Mouse (Mus musculus): ENCODE measurements around the gene Hip1r. TPM values are rescaled to one million over a fixed set of nuclear protein-coding genes. Genes with fewer than 3 reads are reported as not detected.
A peak's percentile ranks its signal among the peaks of the same experiment; 100 is the strongest.

Hip1r gene
- 13.8 and 14.5 TPM in 2 replicates for polyA plus RNA-seq (2015; fragmentation: Nextera tagmentation; extraction: Ambion mirVana)

DNA sequence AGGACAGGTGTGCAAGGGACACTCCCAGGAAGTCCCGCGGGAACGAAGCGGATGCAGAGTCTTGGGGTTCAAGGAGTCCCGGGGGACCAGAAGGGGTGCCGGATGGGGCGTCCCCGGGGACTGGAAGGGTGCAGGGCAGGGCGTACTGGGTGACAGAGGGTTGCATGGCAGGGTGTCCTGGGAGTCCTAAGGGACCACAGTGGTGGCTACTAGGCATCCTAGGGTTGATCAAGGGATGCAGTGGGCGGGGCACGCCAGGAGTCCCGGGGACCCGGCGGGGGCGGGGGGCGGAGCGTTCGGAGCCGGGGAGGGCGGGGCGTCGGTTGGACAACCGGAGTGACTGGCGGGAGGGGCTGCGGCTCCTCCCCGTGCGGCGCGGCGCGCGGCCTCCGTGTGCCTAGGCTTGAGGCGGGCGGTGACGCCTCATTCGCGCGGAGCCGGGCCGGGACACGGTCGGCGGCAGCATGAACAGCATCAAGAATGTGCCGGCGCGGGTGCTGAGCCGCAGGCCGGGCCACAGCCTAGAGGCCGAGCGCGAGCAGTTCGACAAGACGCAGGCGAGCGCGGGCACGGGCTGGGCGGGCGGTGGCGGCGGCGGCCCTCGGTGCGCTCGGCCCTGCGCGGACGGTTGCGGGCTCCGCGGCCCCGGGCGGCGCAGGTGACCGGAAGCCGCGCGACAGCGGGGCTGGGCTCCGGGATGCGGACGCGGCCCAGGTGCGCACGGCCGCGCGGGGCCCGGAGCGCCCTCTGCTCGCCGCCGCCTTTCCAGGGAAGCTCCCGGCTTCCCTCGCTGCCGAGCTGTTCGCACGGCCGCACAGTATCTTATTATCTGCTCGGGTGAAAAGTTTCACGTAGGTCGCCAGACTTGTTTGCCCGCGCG lies at the start of gene Hip1r:
Gene Hip1r (plus strand): TSS at position 330 of the 880 bp plus-strand sequence.
- Histone ChIP-seq H3K9me3 (ENCODE audit: control insufficient read depth, low read length) (no peaks in the 10 kb centered on the region), H3K27me3 (ENCODE audit: control insufficient read depth, insufficient read depth, low read depth, low read length) (peaks cover 11% of the 10 kb centered on the region), H3K4me2 (ENCODE audit: low read depth, low read length) (peak within 1 kb of the TSS; percentile 95), H3K4me3 (ENCODE audit: low read length) (peak within 1 kb of the TSS; percentile 76), H3K4me1 (replicated peaks; ENCODE audit: control insufficient read depth, insufficient read depth, low read length) (peaks cover 19% of the 10 kb centered on the region), H3K36me3 (ENCODE audit: control insufficient read depth, insufficient read depth, low read length) (no peaks in the 10 kb centered on the region), H3K9ac (ENCODE audit: low read length) (peak within 1 kb of the TSS; percentile 75), H3K27ac (ENCODE audit: low read length) (peak within 1 kb of the TSS; percentile 55)
- ATAC-seq (ENCODE audit: low read depth) = peak; percentile 76
- 1% methylated on average over 68 of the region's 106 CpGs for WGBS

DNA sequence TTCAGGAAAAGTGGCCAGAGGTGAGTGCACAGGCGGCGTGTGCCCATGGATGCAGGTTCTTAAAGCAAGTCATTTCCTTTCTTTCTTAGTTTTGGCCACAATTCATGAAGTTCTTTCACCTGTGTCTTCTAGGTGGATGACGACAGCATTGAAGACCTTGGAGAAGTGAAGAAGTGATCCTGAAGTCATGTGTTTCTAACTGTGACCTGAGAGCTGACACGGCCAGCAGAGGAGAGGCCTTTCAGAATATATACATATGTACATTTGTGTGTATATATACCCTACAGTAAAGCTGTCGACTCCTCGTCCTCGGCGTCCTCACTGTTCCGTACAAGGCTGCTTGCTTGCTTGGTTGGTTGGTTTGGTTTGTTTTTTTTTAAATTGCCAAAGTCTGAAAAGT lies 46.3 kb upstream of the Hip1r start, which contains the start of gene Gm43518:
Gene Gm43518 (plus strand): TSS at position 301 of the 400 bp plus-strand sequence.
- Histone ChIP-seq H3K27me3 (ENCODE audit: control insufficient read depth, insufficient read depth, low read depth, low read length) (no peaks in the 10 kb centered on the region), H3K9ac (ENCODE audit: low read length) (no peak within 1 kb of the TSS), H3K27ac (ENCODE audit: low read length) (no peak within 1 kb of the TSS), H3K4me1 (replicated peaks; ENCODE audit: control insufficient read depth, insufficient read depth, low read length) (peaks cover 4% of the 10 kb centered on the region), H3K4me2 (ENCODE audit: low read depth, low read length) (no peak within 1 kb of the TSS), H3K4me3 (ENCODE audit: low read length) (no peak within 1 kb of the TSS), H3K9me3 (ENCODE audit: control insufficient read depth, low read length) (no peaks in the 10 kb centered on the region), H3K36me3 (ENCODE audit: control insufficient read depth, insufficient read depth, low read length) (peaks cover 30% of the 10 kb centered on the region)
- WGBS = 90% methylated on average over 9 of the region's 9 CpGs
- no peak for ATAC-seq (ENCODE audit: low read depth)

- H3K27me3 ChIP-seq (ENCODE audit: control insufficient read depth, insufficient read depth, low read depth, low read length) = no peaks in the 10 kb centered on the region
- peaks cover 4% of the 10 kb centered on the region for H3K4me1 ChIP-seq (replicated peaks; ENCODE audit: control insufficient read depth, insufficient read depth, low read length)
- WGBS = under 1% methylated on average over 56 of the region's 56 CpGs
- peaks cover 18% of the 10 kb centered on the region; the same call in 1 of the 2 replicates for H3K36me3 ChIP-seq (ENCODE audit: control insufficient read depth, insufficient read depth, low read length)
- H3K9me3 ChIP-seq (ENCODE audit: control insufficient read depth, low read length) = no peaks in the 10 kb centered on the region
- peak within 1 kb of the TSS; percentile 92 for H3K27ac ChIP-seq (ENCODE audit: low read length)
- H3K4me3 ChIP-seq (ENCODE audit: low read length) = peak within 1 kb of the TSS; percentile 86
- peak within 1 kb of the TSS; percentile 86 for H3K4me2 ChIP-seq (ENCODE audit: low read depth, low read length)
- ATAC-seq (ENCODE audit: low read depth) = peak; percentile 99
- H3K9ac ChIP-seq (ENCODE audit: low read length) = peak within 1 kb of the TSS; percentile 99
These were observed 42.9 kb upstream of the Hip1r start, which contains the start of gene Ccdc62 for GRCm38 (mm10) chr5:123930508-123930989. Gene Ccdc62 (plus strand): TSS chr5:123930679.

DNA sequence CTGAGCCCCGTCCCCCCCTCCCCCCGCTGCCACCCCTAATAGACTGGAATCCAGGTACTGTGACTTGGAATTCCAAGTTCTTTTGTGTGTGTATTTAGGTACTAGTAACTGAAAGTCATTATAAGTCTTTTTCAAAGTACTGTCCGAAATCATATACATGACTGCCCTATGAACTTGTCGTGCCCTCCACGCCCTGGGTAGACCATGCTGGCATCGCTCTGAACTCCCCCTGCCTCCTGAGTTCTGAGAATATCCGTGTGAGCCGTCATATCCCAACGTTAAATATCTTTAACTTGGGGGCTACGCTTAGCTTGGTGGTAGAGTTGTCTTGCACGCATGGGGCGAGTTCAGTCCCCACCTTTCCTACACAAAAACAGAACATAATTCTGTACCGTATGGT lies 42.3 kb upstream of the Hip1r start:
- Histone ChIP-seq H3K4me3 (ENCODE audit: low read length) (peak overlapping the region; percentile 86), H3K4me1 (replicated peaks; ENCODE audit: control insufficient read depth, insufficient read depth, low read length) (peaks cover 4% of the 10 kb centered on the region), H3K9ac (ENCODE audit: low read length) (peak overlapping the region; percentile 99), H3K4me2 (ENCODE audit: low read depth, low read length) (peak overlapping the region; percentile 86), H3K27me3 (ENCODE audit: control insufficient read depth, insufficient read depth, low read depth, low read length) (no peaks in the 10 kb centered on the region), H3K27ac (ENCODE audit: low read length) (peak overlapping the region; percentile 89), H3K9me3 (ENCODE audit: control insufficient read depth, low read length) (no peaks in the 10 kb centered on the region), H3K36me3 (ENCODE audit: control insufficient read depth, insufficient read depth, low read length) (peaks cover 15% of the 10 kb centered on the region; the same call in 1 of the 2 replicates)
- ATAC-seq (ENCODE audit: low read depth) = peak; percentile 14; the same call in 1 of the 2 replicates
- WGBS = 44% methylated on average over 13 of the region's 13 CpGs

DNA sequence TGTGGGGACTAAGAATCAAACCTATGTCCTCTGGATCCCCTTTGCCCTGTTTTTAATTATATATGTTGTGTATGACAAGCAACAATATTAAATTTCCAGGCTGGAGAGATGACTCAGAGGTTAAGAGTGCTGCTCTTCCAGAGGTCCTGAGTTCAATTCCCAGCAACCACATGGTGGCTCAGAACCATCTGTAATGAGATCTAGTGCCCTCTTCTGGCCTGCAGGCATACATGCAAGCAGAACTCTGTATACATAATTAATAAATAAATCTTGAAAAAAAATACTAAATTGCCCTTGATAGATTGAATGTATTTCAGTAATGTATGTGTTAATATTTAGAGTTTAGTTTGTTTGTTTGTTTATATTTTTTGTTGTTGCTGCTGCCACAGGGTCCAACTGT lies 40.5 kb upstream of the Hip1r start:
- Histone ChIP-seq H3K9ac (ENCODE audit: low read length) (no peak overlapping the region), H3K4me2 (ENCODE audit: low read depth, low read length) (no peak overlapping the region), H3K36me3 (ENCODE audit: control insufficient read depth, insufficient read depth, low read length) (peaks cover 3% of the 10 kb centered on the region; the same call in 1 of the 2 replicates), H3K27me3 (ENCODE audit: control insufficient read depth, insufficient read depth, low read depth, low read length) (no peaks in the 10 kb centered on the region), H3K27ac (ENCODE audit: low read length) (no peak overlapping the region), H3K9me3 (ENCODE audit: control insufficient read depth, low read length) (no peaks in the 10 kb centered on the region), H3K4me3 (ENCODE audit: low read length) (no peak overlapping the region), H3K4me1 (replicated peaks; ENCODE audit: control insufficient read depth, insufficient read depth, low read length) (peaks cover 4% of the 10 kb centered on the region)
- no peak for ATAC-seq (ENCODE audit: low read depth)

DNA sequence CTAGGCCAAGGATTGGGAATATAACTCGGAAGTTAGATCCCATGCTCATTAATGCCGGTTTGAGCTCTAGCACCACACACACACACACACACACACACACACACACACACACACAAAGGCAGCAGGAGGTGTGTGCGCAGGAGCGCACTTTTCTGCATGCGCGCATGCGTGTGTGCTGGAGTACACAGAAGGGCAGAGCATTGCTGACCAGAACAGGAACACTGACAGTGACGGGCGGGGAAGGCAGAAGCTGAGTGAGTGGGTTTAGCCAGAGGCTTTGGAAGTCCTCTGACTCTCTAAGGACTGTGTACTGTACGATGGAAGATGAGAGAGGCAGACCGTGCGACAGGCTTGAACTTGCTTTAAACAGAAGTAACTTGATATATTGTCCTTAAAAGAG lies 39.9 kb upstream of the Hip1r start:
- WGBS = 85% methylated on average over 12 of the region's 12 CpGs
- Histone ChIP-seq H3K36me3 (ENCODE audit: control insufficient read depth, insufficient read depth, low read length) (0 out of 2 replicates have a peak, but pooled peaks cover 2% of the 10 kb centered on the region), H3K4me3 (ENCODE audit: low read length) (no peak overlapping the region), H3K27me3 (ENCODE audit: control insufficient read depth, insufficient read depth, low read depth, low read length) (no peaks in the 10 kb centered on the region), H3K9ac (ENCODE audit: low read length) (no peak overlapping the region), H3K9me3 (ENCODE audit: control insufficient read depth, low read length) (no peaks in the 10 kb centered on the region), H3K4me1 (replicated peaks; ENCODE audit: control insufficient read depth, insufficient read depth, low read length) (peaks cover 4% of the 10 kb centered on the region), H3K27ac (ENCODE audit: low read length) (no peak overlapping the region), H3K4me2 (ENCODE audit: low read depth, low read length) (no peak overlapping the region)
- no peak for ATAC-seq (ENCODE audit: low read depth)

DNA sequence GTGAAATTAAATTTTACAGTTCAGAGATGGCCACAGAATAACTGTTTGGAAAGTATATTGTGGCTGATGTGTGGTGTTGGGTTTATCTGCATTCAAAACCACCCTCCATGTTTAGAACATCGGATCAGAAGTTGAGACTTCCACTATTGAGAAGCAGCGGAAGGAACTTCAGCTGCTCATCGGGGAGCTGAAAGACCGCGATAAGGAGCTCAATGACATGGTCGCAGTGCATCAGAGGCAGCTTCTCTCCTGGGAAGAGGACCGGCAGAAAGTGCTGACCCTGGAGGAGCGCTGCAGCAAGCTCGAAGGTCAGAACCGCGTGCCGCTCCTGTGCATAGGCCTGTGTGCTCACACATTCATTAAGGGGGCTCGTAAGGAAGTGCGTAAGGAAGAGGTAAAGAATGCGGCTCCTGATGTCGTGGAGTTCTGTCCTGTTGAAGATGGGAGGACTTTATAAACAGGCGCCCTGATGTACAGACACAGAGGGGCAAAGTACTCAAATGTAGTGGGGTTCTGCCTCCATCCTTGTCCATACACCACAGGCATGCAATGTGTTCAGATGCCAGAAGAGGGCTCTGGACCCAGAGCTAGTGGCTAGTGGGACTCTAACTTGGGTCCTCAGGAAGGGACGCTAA lies 39.4 kb upstream of the Hip1r start:
- no peaks in the 10 kb centered on the region for H3K27me3 ChIP-seq (ENCODE audit: control insufficient read depth, insufficient read depth, low read depth, low read length)
- H3K9me3 ChIP-seq (ENCODE audit: control insufficient read depth, low read length) = no peaks in the 10 kb centered on the region
- H3K4me3 ChIP-seq (ENCODE audit: low read length) = no peak overlapping the region
- H3K4me1 ChIP-seq (replicated peaks; ENCODE audit: control insufficient read depth, insufficient read depth, low read length) = peaks cover 4% of the 10 kb centered on the region
- no peak for ATAC-seq (ENCODE audit: low read depth)
- H3K4me2 ChIP-seq (ENCODE audit: low read depth, low read length) = no peak overlapping the region
- no peak overlapping the region for H3K27ac ChIP-seq (ENCODE audit: low read length)
- 37% methylated on average over 18 of the region's 18 CpGs for WGBS
- H3K9ac ChIP-seq (ENCODE audit: low read length) = peak overlapping the region; percentile 23; the same call in 1 of the 2 replicates
- H3K36me3 ChIP-seq (ENCODE audit: control insufficient read depth, insufficient read depth, low read length) = 0 out of 2 replicates have a peak, but pooled peaks cover 2% of the 10 kb centered on the region

- H3K4me3 ChIP-seq (ENCODE audit: low read length) = no peak overlapping the region
- H3K9ac ChIP-seq (ENCODE audit: low read length) = no peak overlapping the region
- no peak for ATAC-seq (ENCODE audit: low read depth)
- H3K27me3 ChIP-seq (ENCODE audit: control insufficient read depth, insufficient read depth, low read depth, low read length) = no peaks in the 10 kb centered on the region
- H3K4me2 ChIP-seq (ENCODE audit: low read depth, low read length) = no peak overlapping the region
- H3K36me3 ChIP-seq (ENCODE audit: control insufficient read depth, insufficient read depth, low read length) = no peaks in the 10 kb centered on the region
- WGBS = 82% methylated on average over 5 of the region's 5 CpGs
- peaks cover 4% of the 10 kb centered on the region for H3K4me1 ChIP-seq (replicated peaks; ENCODE audit: control insufficient read depth, insufficient read depth, low read length)
- H3K9me3 ChIP-seq (ENCODE audit: control insufficient read depth, low read length) = no peaks in the 10 kb centered on the region
- no peak overlapping the region for H3K27ac ChIP-seq (ENCODE audit: low read length)
These were observed 37.5 kb upstream of the Hip1r start for GRCm38 (mm10) chr5:123935931-123936330.

DNA sequence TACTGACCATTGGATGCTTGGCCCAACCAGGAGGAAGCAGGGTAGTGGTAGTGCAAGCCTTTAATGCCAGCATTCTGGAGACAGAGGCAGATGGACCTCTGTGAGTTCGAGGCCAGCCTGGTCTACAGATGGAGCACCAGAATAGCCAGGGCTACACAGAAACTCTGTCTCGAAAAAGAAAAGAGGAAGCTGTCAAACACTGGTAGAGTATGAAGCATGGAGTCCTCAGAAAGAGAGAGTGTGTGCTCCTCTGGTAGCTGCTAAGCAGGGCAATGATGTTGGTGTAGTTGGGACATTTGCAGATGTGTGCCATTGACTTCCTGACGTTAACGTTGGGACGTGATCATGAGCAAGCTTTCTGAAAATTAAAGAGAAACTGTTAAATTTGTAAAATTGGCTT lies 34.9 kb upstream of the Hip1r start:
- Histone ChIP-seq H3K4me2 (ENCODE audit: low read depth, low read length) (no peak overlapping the region), H3K36me3 (ENCODE audit: control insufficient read depth, insufficient read depth, low read length) (no peaks in the 10 kb centered on the region), H3K9ac (ENCODE audit: low read length) (no peak overlapping the region), H3K27ac (ENCODE audit: low read length) (no peak overlapping the region), H3K4me3 (ENCODE audit: low read length) (no peak overlapping the region), H3K9me3 (ENCODE audit: control insufficient read depth, low read length) (no peaks in the 10 kb centered on the region), H3K4me1 (replicated peaks; ENCODE audit: control insufficient read depth, insufficient read depth, low read length) (no peaks in the 10 kb centered on the region), H3K27me3 (ENCODE audit: control insufficient read depth, insufficient read depth, low read depth, low read length) (no peaks in the 10 kb centered on the region)
- WGBS = 89% methylated on average over 5 of the region's 5 CpGs
- ATAC-seq (ENCODE audit: low read depth) = no peak
